Mouse (Mus musculus) mouse trophoblast stem cell (cell line): ENCODE measurements at regions not wholly inside any gene's neighbourhood (a gene's known extent, or its start where the extent isn't known, plus 50 kb on each side); places are given as distances from the start of the nearest gene placed in this dataset.

Source experiments
- in situ Hi-C, 2 experiments: fragments of 300-500 bp; cut with MseI, MboI; formaldehyde crosslinking; loops; 2 replicates in 1 of 2; 3 replicates in 1 of 2; pipeline ENCODE4 v1.15.1; 2025

- in situ Hi-C loops, result loop anchor here in 1 of 2 experiments (25.0 kb wide), 1 partner anchor 814 kb away; no protein-coding TSS in a partner anchor
Measured at GRCm38 (mm10) chr9:73173589-73174247, 60.5 kb downstream of the Rsl24d1 start.

GRCm38 (mm10) chr9:73176645-73177044 lies 63.4 kb downstream of the Rsl24d1 start:
- in situ Hi-C loops, result loop anchor here in 1 of 2 experiments (25.0 kb wide), 1 partner anchor 811 kb away; no protein-coding TSS in a partner anchor

DNA sequence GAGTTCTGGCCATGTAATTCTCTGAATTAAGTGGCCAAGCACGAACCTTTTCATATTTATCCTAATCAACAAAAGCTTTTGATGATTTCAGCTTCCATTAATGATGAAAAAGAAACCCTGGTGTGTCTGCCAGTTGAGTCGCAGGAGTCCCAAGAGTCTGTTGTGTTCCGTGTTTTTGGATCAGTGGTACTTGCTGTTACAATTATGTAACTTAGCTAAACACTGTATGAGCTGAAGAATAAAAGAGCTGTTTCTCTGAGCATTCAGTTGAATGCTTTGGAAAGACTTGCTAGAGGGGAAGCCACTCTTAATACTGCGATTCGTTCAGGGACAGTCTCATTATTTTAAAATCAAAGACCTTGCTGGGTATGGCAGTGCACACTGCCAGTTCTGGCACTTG lies 70.1 kb downstream of the Rsl24d1 start:
- in situ Hi-C loops, result loop anchor here in 1 of 2 experiments (25.0 kb wide), 1 partner anchor 804 kb away; no protein-coding TSS in a partner anchor

DNA sequence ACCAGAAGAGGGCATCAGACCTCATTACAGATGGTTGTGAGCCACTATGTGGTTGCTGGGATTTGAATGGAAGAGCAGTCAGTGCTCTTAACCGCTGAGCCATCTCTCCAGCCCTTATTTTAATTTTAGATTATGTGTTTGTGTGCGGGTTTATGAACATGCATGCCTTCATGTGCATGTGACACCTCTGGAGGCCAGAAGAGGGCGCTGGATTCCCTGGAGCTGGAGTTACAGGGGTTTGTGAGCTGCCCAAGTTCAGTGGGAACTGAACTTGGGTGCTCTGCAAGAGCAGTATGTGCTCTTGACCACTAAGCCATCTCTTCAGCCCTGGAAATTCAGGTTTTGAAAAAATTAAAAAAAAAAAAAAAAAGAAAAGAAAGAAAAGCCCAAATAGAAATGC lies 71.7 kb downstream of the Rsl24d1 start:
- in situ Hi-C loops, result loop anchor here in 1 of 2 experiments (25.0 kb wide), 1 partner anchor 802 kb away; no protein-coding TSS in a partner anchor

DNA sequence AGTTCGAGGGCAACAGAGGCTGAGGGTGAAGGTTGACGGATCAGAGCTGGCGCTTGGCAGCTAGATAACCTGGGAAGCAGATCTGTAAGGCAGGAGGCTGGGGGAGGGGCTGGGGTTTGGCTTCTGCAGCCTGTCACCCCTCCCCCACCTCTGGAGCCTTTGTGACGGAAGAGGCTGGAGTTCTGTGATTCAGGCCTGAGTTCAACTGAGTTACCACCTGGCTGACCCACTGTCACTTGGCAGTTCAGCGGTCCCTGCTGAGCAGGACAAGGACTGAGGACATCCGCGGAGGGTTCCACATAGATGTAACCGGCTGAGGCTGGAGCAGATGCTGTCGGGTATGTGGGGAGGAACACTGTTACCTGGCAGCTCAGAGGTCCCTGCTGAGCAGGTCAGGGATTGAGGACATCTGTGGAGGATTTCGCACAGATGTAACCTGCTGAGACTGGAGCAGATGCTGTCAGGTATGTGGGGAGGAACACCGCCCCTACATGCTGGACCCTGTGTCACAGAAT lies 79.1 kb downstream of the Rsl24d1 start:
- in situ Hi-C loops, result loop anchor here in 1 of 2 experiments (25.0 kb wide), 1 partner anchor 795 kb away; no protein-coding TSS in a partner anchor

DNA sequence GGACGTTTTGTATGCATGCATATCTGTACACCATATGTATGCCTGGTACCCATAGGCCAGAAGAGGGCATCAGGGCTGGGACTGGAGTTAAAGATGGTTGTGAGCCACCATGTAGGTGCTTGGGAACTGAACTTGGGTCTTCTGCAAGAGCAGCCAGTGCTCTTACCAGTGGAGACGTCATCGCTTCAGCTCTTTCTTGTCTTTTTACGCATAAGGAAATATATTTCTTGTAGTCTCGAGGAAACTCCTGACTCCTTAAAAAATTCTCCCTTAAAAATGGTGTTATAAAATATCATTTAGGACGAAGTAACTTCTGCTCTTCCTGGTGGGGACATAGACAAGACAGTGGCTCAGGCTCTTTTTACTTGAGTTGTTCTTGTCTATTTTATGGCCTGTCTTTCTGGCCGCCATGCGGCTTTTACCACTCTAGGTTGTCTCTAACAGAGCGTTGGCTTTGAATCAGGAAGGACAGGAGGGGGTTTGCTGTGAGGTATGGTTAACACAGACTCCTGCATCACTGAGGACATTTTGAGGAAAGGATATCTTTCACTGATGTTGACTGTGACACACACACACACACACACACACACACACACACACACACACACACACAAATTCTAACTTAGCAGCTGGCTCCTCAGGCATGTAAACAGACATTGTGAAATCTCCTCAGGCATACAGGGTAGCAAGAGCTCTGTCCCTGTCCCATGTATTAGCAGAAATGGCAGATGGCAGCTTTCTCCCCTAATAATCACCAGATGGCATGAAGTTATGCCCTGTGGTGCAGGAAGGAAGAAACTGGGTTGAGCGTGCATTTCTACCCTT lies 85.2 kb downstream of the Rsl24d1 start:
- in situ Hi-C loops, result loop anchor here in 1 of 2 experiments (25.0 kb wide), 1 partner anchor 789 kb away; no protein-coding TSS in a partner anchor

- in situ Hi-C loops, result no loop called here
Measured at GRCm38 (mm10) chr9:73223111-73223510, 109.9 kb downstream of the Rsl24d1 start.

- in situ Hi-C loops, result no loop called here
Measured at GRCm38 (mm10) chr9:73240188-73240587, 127.0 kb downstream of the Rsl24d1 start.

DNA sequence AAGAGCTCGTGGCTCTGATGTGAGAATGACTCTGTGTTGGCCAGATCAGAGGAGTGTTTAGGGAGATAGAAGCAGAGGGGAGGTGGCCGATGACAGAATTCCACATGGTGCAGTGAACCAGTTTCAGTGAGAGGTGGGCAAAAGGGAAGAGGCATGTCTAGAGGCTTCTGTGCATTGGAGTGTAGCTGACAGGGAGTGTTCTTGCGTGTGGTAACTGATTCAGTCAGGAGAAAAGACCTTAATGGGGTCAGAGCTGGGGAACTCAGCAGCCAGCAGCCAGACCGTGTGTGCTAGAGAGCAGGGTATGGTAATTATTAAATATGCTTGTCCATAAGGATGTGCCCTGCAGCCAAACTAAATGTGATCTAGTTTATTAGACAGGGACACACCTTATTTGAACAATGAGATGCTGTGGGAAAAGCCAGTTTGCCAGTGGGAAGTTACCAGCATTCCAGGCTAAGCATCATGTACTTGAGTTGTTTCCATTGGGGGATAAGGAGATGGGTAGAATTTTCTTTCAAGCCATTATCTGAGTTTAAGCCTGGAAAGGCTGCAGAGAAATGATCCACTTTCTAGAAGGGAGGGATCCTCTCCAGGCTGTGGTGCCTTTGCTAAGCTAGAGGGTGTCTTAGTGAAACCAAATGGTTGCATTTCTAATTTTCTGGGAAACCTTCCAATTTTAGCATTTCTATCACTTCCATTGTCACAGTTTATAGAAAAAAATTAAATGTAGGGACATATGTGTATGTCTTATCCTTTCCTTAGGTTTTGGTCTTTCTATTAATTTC lies 129.5 kb downstream of the Rsl24d1 start:
- in situ Hi-C loops, result no loop called here

DNA sequence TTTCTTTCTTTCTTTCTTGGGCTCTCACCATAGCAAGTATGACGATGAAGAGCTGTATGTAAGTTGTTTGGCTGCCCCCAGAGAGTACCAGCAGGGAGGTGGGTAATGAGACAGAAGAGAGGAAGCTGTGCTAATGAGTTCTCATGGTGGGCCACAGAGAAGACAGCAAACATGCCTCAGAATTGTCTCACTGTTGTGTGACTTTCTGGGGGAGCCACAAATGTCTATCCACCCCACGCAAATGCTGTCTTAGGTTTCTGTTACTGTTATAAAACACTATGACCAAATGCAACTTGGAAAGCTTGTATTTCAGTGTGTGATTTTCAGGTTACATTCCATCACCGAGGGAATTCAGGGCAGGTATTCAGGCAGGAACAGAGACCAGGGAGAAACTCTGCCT lies 131.0 kb downstream of the Rsl24d1 start:
- in situ Hi-C loops, result no loop called here

DNA sequence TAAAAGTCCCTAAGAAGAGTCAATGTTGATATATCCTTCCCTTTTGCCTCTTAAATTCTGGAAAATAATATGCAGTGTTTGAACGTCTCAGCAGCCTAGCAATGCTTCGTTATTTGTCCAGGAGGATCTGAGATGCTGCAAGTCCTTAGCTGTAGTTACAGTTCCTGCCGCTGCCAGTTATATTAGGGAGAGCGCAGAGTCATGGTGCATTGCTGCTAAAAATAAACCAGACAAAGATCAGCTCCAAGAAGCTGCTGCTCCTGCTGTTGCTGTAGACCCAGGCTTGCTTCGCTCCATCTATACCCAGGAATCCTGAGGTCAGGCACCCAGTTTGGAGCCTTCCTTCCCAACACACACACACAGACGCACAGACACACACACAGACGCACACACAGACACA lies 132.3 kb downstream of the Rsl24d1 start:
- in situ Hi-C loops, result no loop called here

- in situ Hi-C loops, result no loop called here
Measured at GRCm38 (mm10) chr9:73258171-73258570, 144.9 kb downstream of the Rsl24d1 start.

DNA sequence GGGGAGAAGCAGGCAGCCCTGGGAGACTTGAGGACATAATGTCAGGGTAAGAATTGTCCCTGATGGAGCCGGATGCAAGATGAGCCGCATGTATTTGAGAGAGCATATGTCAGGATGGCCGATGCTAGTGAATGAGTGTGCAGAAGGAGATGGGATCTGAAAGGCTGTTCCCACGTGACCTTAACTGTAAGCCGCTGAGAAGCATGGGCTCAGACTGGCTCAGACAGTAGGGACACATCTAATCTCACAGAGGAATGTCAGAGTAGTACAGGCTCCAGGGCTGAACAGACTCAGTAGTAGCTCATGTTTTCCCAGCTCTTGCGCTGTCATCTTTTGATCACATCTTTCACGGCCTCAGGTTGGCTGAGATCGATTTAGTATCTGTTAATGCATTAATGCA lies 145.4 kb downstream of the Rsl24d1 start:
- in situ Hi-C loops, result no loop called here

GRCm38 (mm10) chr9:73262711-73263110 lies 149.5 kb downstream of the Rsl24d1 start:
- in situ Hi-C loops, result no loop called here

- in situ Hi-C loops, result no loop called here
Measured at GRCm38 (mm10) chr9:73270249-73270648, 157.0 kb downstream of the Rsl24d1 start.

- in situ Hi-C loops, result no loop called here
Measured at GRCm38 (mm10) chr9:73272614-73273013, 159.4 kb downstream of the Rsl24d1 start.

GRCm38 (mm10) chr9:73273681-73274080 lies 160.5 kb downstream of the Rsl24d1 start:
- in situ Hi-C loops, result no loop called here

DNA sequence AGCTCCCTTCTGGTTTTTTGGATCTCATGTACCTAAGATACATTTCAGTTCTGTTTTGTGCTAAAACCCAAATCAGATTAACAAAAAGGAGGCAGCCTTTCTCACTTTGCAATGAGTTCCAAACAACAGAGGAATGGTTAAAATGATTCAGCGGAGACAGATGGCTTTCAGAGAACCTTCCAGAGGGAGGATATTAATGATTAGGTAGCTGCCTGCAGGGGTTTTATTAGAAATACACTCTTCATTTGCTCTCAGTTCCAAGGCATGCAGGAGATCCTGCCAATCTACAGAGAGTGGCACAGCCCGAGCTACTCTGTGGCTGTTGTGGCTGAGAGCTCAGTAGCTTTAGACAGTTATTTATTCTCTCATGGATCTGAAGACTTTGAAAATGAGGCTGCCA lies 162.4 kb downstream of the Rsl24d1 start:
- in situ Hi-C loops, result no loop called here

DNA sequence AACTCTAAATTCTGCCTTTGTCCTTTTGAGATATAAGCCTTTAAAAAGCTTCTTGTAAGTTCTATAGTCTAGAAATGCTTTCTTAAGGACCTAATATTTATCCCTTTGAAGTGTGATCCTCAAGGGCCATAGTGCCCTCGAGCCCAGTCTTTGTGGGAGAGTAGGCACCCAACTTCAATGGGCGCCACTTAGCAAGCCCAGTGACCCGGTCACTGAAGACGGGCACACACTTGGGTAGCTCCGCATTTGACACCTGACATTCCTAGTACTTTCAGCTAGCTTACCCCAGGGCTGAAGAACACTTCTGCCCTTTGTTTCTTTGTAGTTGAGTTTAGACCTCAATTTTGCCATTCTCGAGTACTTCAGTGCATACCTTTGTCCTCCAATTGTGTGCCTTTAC lies 182.1 kb downstream of the Rsl24d1 start:
- in situ Hi-C loops, result no loop called here

- in situ Hi-C loops, result no loop called here
Measured at GRCm38 (mm10) chr9:73302156-73302918, 189.1 kb downstream of the Rsl24d1 start.

DNA sequence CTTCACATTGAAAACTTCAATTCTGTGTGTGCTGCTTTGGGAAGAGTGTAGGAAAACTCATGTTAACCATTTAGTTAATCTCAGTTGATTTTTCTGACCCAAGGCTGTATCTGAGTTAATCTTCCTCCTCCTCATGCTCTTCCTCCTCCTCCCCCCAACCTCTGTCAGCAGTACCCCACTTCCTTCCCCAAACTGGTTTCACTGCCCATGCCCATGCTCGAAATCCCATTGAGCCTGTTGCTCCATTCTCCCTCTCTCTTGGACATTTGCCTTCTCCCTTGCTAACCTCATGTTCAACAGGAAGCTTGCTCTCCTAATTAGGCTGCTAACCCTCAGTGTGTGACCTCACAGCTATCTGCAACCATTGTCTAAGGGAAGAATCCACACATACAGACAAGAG lies 203.8 kb downstream of the Rsl24d1 start:
- in situ Hi-C loops, result no loop called here
